9 mouse cellular contexts compared by ENCODE assay signal in genomic region chr12:79598901-79599300, GRCm38 (mm10).
DNase-seq lines count a peak whose midpoint lies in the region; ATAC-seq lines count a peak whose summit lies in the region.
"Had no signal": no experiment of that assay in that cellular context is flagged by ENCODE, and none has a peak within 500 bp of the region (broad histone marks: within the 10 kb centered on the region; RNA-seq: fewer than 3 reads in every experiment).

No protein-coding gene starts in this region.

- H3K27me3 ChIP-seq in heart, embryonic 15.5 days: no peaks in the 10 kb centered on the region
- no peaks in the 10 kb centered on the region for H3K27me3 ChIP-seq in embryonic facial prominence, embryonic 10.5 days (replicated peaks; ENCODE audit: low read depth, poor library complexity, severe bottlenecking)

- H3K4me2 ChIP-seq in heart, embryonic 15.5 days: no peak overlapping the region

- H3K36me3 ChIP-seq in heart, embryonic 15.5 days: no peaks in the 10 kb centered on the region
- no peaks in the 10 kb centered on the region for H3K36me3 ChIP-seq in embryonic facial prominence, embryonic 10.5 days (replicated peaks)

- WGBS in heart, embryonic 15.5 days: 43% methylated on average over 2 of the region's 2 CpGs
- 77% methylated on average over 2 of the region's 2 CpGs for WGBS in embryonic facial prominence, embryonic 10.5 days

- no peak overlapping the region for H3K4me3 ChIP-seq in heart, embryonic 15.5 days
- no peak overlapping the region for H3K4me3 ChIP-seq in embryonic facial prominence, embryonic 10.5 days

- no peak overlapping the region for H3K9ac ChIP-seq in heart, embryonic 15.5 days

- no peaks in the 10 kb centered on the region for H3K9me3 ChIP-seq in heart, embryonic 15.5 days (replicated peaks)
- no peaks in the 10 kb centered on the region for H3K9me3 ChIP-seq in embryonic facial prominence, embryonic 10.5 days

- peak overlapping the region; percentile 82 for H3K27ac ChIP-seq in heart, embryonic 15.5 days
- H3K27ac ChIP-seq in embryonic facial prominence, embryonic 10.5 days (replicated peaks): 0 out of 2 replicates have a peak overlapping the region, but pooled peaks have one; percentile 48

- DNase-seq in heart, postnatal 25 days (ENCODE audit: low spot score): no peak
- no peak for DNase-seq in embryonic facial prominence, embryonic 10.5 days (ENCODE audit: low spot score)
- DNase-seq in kidney, adult 8-10 months: peak; percentile 23 to 58
- peak; percentile 67 for DNase-seq in lung, postnatal 36 days
- no peak for DNase-seq in natural killer cell, adult 2 months (ENCODE audit: low spot score in 2 of 2)
- DNase-seq: thymus, postnatal 4 days had no signal

- ATAC-seq in heart, embryonic 15.5 days (replicated peaks; ENCODE audit: insufficient number of reproducible peaks, insufficient read depth, low FRiP score, low read depth): no peak
- ATAC-seq in megakaryocyte, adult 5-6 weeks (ENCODE audit: poor library complexity, severe bottlenecking): no peak
- ATAC-seq in activated CD4-positive, CD25-positive, alpha-beta regulatory T cell, adult 4 months: no peak

- intact Hi-C loops in heart, postnatal 25 days (cut with DNase I): loop anchor here (5.0 kb wide), 1 partner anchor 67 kb away; no protein-coding TSS in a partner anchor

- H3K4me1 ChIP-seq in heart, embryonic 15.5 days (replicated peaks): peaks cover 31% of the 10 kb centered on the region
- H3K4me1 ChIP-seq in embryonic facial prominence, embryonic 10.5 days: peaks cover 45% of the 10 kb centered on the region

Comparison
In these comparisons a context has a peak if more than half of its experiments do, and no peak if none do; other contexts are left out.
1. DNase-seq: peak in kidney, adult 8-10 months (2 of 2) and lung, postnatal 36 days (single experiment); none in heart, postnatal 25 days (single experiment), embryonic facial prominence, embryonic 10.5 days (single experiment) and natural killer cell, adult 2 months (0 of 2).